Mouse (Mus musculus) C3H10T1/2 (cell line): Measurements from ENCODE around the gene Sympk. TPM values are rescaled to one million over a fixed set of nuclear protein-coding genes. Genes with fewer than 3 reads are reported as not detected.

Source experiments
- polyA plus RNA-seq, 2 experiments: library from polyadenylated mRNA; unstranded; fragments of >200 nt; fragmentation: generic; extraction: Trizol; gene quantifications; one replicate each; pipeline ENCODE4 v1.2.1; 2012; ENCODE audit warnings: missing spikeins in 2 of 2

Gene Sympk
- polyA plus RNA-seq, result 100 to 1,000 TPM in 1 of 2 experiments, 10 to 100 TPM in 1; 85.0 to 109 TPM

DNA sequence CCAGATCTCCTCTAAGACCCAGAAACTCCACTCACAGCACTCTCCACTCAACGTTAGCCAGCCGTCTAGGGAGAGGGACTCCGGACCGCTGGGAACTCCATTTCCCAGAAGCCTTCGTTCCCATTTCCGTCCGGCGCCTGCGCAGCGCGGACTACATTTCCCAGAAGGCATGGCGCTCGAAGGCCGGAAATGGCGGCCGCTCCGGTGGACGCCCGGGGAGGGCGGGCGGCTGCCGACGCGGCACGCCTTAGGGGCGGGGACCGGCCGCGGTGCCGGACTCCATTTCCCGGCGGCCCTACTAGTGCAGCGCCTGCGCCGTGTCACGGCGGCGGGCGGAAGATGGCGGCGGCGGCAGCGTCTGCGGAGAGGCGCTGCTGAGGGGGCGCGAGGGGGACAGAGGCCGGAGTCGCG, at the start of gene Sympk:
Gene Sympk (plus strand): TSS at position 282 of the 411 bp plus-strand sequence.

DNA sequence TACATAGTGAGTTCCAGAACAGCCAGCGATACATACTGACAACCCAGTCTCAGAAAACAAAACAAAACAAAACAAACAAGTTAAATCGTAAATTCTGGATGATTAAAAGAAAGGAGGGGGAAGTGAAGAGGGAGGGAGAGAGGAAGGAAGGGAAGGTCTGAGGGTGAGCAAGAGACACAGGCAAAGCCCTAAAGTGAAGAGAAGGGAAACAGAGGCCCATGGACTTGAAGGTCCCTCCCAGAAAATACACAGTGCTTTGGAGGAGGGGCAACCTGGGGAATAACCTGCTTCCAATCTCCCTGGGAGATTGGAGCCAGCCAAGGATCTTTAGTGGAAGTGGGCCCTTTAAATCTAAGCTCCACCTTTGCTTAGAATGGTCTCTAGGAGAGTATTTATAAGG, 37.1 kb upstream of the Sympk start, which contains the start of gene Nanos2:
Gene Nanos2 (plus strand): TSS at position 301 of the 400 bp plus-strand sequence.

DNA sequence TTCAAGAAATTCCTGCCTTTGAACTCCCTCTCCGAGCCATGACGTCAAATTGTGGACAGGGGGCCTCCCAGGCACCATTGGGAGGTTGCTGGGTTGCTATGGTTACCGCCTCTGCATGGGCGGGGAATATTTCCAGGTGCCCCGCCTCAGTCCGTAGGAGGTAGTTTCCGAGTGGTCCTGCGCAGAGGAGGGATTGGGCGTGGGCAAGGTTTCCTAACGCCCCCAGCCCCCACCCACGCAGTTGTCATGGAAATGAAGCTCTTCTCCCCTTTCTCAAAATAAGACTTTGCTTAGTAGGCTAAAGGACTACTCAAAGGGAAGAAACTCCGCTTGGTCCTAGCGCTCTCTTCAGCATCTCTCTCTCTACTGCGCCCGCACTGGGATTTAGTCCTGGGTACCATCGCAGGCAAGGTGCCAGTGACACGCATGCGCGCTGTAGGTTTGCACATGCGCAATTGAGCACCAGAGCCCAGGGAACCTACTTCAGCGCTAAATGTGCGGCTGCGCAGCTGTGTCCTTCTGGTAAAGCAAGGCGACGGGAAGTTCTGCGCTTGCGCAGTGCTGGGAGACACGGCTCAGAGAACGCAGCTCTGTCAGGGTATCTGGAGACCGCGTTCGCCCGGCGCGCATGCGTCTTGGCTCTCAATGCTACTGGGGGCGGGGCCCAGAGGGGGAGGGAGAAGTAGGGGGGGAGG, 33.4 kb upstream of the Sympk start, which contains the start of gene Mypop:
Gene Mypop (plus strand): TSS at position 645 of the 695 bp plus-strand sequence.

DNA sequence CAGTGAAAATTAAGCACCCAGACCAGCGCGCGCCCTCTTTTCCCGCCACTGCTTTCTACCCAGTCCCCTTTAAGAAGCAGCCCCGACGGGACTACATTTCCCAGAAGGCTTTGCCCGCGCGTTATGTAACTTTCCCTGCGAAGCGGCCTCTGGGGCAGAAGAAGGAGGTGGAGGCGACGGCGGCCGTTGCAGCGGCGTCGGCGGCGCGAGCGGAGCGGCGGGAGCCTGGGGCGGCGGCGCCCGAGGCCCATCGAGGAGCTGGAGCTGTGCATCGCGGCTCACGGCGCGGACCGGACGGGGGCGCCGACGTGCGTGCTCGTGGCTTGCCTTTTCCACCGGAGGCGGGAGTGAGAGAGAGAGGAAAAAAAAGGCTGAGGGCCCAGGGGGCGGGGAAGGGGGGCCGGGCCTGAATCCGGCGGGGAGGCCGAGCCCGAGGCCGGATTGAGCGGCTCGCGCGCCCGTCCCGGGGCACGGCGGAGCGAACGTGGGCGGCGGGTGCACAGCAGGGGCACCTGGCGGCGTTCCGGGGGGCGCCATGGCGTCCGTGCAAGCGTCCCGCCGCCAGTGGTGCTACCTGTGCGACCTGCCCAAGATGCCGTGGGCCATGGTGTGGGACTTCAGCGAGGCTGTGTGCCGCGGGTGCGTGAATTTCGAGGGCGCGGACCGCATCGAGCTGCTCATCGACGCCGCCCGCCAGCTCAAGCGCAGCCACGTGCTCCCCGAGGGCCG, 20.1 kb upstream of the Sympk start, which contains the start of gene Irf2bp1:
Gene Irf2bp1 (plus strand): TSS at position 143 of the 729 bp plus-strand sequence.

DNA sequence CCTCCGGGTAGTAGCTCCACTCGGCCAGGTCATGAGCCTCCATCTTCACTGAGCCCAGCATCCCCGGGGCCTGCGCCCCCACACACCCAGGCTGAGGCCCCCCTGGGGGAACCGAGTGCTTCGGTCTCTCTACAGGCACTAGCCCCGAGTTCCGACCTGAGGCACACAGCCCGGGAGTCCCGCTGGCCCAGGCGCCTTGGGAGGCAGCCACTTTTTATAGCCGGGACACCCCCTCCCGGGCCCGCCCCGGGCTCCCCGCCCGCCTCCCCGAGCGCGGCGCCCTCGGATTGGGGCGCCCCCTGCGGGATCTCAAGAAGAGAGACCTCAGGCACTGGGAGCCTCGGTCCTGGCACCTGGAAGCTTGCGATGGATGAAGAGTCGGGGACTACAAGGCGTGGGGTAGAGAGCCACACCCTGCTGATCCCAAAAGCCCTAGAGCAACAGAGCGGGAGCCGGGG, 791 bp upstream of the Sympk start, which contains the start of gene Foxa3:
Gene Foxa3 (minus strand): TSS at position 182 of the 458 bp plus-strand sequence.

DNA sequence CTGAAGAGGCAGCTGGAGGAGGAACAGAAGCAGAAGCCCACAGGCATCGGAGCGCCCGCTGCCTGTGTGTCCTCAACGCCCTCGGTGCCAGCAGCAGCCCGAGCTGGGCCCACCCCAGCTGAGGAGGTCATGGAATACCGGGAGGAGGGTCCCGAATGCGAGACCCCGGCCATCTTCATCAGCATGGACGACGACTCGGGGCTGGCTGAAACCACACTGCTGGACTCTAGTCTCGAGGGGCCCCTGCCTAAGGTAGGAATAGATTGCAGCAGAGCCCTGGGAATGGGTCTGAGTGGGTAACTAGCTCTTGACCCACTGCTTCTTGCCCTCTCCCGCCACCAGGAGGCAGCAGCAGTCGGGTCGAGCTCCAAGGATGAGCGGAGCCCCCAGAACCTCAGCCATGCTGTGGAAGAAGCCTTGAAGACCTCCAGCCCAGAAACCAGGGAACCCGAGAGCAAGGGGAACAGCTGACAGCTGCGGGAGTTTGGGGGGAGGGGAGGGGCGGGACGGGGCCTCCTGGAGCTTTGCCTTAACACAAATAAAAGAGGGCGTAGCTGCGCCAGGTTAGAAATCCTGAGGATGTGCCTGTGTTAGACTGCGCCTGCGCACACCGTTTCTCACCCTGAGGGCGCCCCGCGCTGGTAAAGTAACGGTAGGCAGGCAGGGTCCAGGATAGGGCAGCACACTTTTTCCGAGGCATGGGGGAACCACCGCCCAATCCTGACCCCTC, 30.0 kb downstream of the Sympk start, which contains the start of gene Rsph6a:
Gene Rsph6a (plus strand): TSS at position 644 of the 730 bp plus-strand sequence.

DNA sequence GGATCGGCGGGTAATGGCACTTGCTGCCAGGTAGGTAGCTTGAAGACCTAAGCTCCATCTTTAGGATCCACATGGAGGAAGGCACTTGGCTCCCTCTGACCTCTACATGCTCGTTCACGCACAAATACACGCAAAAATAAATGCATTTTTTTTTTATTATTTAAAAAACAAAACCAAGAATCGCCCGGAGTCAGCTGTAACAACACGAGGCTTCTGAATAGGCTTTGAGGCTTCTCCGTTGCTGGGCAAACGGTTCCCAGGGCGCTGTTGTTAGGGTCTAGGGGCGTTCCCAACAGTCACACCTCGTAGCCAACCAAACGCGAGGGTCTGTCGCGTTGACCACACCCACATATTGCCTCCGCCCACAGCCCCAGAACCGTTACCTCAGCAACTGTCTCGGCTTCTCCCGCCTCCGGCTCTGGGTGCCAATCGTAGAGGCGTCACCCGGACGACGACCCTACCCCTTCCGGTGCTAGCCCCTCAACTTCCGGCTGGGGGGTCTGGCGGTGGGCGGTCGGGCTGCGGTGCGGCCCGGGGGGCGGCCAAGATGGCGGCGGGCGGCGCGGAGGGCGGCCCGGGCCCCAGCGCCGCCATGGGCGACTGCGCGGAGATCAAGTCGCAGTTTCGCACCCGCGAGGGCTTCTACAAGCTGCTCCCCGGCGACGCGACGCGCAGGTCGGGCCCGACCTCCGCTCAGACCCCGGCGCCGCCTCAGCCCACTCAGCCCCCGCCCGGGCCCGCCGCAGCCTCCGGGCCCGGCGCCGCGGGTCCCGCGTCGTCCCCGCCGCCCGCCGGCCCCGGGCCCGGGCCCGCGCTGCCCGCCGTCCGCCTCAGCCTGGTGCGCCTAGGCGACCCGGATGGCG, 51.8 kb downstream of the Sympk start, which contains the start of gene Dmwd:
Gene Dmwd (plus strand): TSS at position 505 of the 863 bp plus-strand sequence.

DNA sequence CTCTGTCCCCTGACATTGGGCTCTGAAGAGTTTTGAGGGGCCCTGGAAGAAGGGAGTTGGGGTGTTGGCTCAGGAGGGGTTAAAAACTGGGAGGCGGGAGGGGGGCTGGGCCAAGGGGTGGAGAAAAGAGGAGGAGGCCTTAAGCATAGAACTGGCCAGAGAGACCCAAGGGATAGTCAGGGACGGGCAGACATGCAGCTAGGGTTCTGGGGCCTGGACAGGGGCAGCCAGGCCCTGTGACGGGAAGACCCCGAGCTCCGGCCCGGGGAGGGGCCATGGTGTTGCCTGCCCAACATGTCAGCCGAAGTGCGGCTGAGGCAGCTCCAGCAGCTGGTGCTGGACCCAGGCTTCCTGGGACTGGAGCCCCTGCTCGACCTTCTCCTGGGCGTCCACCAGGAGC, 59.5 kb downstream of the Sympk start, which contains the start of gene Dmpk:
Gene Dmpk (plus strand): TSS at position 149 of the 400 bp plus-strand sequence.

DNA sequence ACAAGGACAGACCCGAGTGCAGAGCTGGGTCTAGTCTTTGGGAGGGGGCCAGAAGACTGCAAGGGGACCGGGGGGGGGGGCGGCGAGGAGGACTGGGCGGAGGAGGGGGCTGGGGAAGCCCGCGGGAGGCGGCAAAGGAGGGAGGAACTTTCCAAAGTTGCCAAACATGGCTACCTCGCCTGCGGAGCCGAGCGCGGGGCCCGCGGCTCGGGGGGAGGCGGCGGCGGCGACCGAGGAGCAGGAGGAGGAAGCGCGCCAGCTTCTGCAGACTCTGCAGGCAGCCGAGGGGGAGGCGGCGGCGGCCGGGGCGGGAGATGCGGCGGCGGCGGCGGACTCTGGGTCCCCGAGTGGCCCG, 70.3 kb downstream of the Sympk start, which contains the start of gene Six5:
Gene Six5 (plus strand): TSS at position 124 of the 355 bp plus-strand sequence.

Other genes starting within 250 kb of the Sympk start
- not detected for gene Psg19, start 225.9 kb upstream of the Sympk start, polyA plus RNA-seq
- gene Psg17, start 202.8 kb upstream of the Sympk start, polyA plus RNA-seq, result not detected
- 1 to 10 TPM in 1 of 2 experiments, under 1 TPM in 1; 0.04 to 2.0 TPM for gene Mill2, start 184.4 kb upstream of the Sympk start, polyA plus RNA-seq
- under 1 TPM; 0.11 to 0.40 TPM for gene Pglyrp1, start 153.0 kb upstream of the Sympk start, polyA plus RNA-seq
- gene Ccdc61, start 114.0 kb upstream of the Sympk start, polyA plus RNA-seq, result 10 to 100 TPM; 10.0 to 22.1 TPM
- gene Nova2, start 98.5 kb upstream of the Sympk start, polyA plus RNA-seq, result under 1 TPM; 0.04 to 0.15 TPM
- not detected for gene Nanos2, start 37.0 kb upstream of the Sympk start, polyA plus RNA-seq
- 10 to 100 TPM; 12.3 to 25.1 TPM for gene Mypop, start 33.1 kb upstream of the Sympk start, polyA plus RNA-seq
- gene Irf2bp1, start 20.3 kb upstream of the Sympk start, polyA plus RNA-seq, result 10 to 100 TPM; 40.5 to 48.4 TPM
- under 1 TPM; 0.04 to 0.06 TPM for gene Foxa3, start 839 bp upstream of the Sympk start, polyA plus RNA-seq
- gene Rsph6a, start 30.3 kb downstream of the Sympk start, polyA plus RNA-seq, result under 1 TPM; 0.08 to 0.26 TPM
- gene Dmwd, start 51.9 kb downstream of the Sympk start, polyA plus RNA-seq, result 10 to 100 TPM; 39.5 to 50.7 TPM
- gene Dmpk, start 59.5 kb downstream of the Sympk start, polyA plus RNA-seq, result 10 to 100 TPM; 23.1 to 40.3 TPM
- gene Six5, start 70.2 kb downstream of the Sympk start, polyA plus RNA-seq, result 10 to 100 TPM in 1 of 2 experiments, 1 to 10 TPM in 1; 3.1 to 18.0 TPM
- not detected for gene Gm4969, start 94.0 kb downstream of the Sympk start, polyA plus RNA-seq
- 1 to 10 TPM; 3.9 to 9.2 TPM for gene Fbxo46, start 95.5 kb downstream of the Sympk start, polyA plus RNA-seq
- gene Qpctl, start 124.9 kb downstream of the Sympk start, polyA plus RNA-seq, result 1 to 10 TPM; 4.7 to 6.0 TPM
- 100 to 1,000 TPM; 214 to 583 TPM for gene Snrpd2, start 125.3 kb downstream of the Sympk start, polyA plus RNA-seq
- under 1 TPM; 0.02 to 0.15 TPM for gene Gipr, start 141.8 kb downstream of the Sympk start, polyA plus RNA-seq
- under 1 TPM in 1 of 2 experiments, not detected in 1; 0.02 TPM for gene Eml2, start 152.0 kb downstream of the Sympk start, polyA plus RNA-seq
- gene Gpr4, start 188.2 kb downstream of the Sympk start, polyA plus RNA-seq, result under 1 TPM; 0.05 to 0.14 TPM
- gene Opa3, start 204.0 kb downstream of the Sympk start, polyA plus RNA-seq, result 10 to 100 TPM; 22.3 to 24.0 TPM
- gene Vasp, start 247.4 kb downstream of the Sympk start, polyA plus RNA-seq, result 10 to 100 TPM; 30.1 to 39.1 TPM